Mouse (Mus musculus): Measurements from ENCODE around the gene Prnp.

DNA sequence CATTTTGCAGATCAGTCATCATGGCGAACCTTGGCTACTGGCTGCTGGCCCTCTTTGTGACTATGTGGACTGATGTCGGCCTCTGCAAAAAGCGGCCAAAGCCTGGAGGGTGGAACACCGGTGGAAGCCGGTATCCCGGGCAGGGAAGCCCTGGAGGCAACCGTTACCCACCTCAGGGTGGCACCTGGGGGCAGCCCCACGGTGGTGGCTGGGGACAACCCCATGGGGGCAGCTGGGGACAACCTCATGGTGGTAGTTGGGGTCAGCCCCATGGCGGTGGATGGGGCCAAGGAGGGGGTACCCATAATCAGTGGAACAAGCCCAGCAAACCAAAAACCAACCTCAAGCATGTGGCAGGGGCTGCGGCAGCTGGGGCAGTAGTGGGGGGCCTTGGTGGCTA is 26.7 kb downstream of the Prnp start:
- TF ChIP-seq TAL1 (IDR thresholded peaks at IDR 0.05; ENCODE audit: low read length) (no peak), GATA1 (IDR thresholded peaks at IDR 0.05; ENCODE audit: low read length) (no peak)

All from erythroblast, embryonic 14.5 days (primary cell).